Mouse (Mus musculus): Measurements from ENCODE around the gene Crybg3. TPM values are rescaled to one million over a fixed set of nuclear protein-coding genes. Genes with fewer than 3 reads are reported as not detected.

The Crybg3 gene
- polyA plus RNA-seq, 1 experiment from 2014 or later, result 2.0 TPM

- no peak for ATAC-seq
- Histone ChIP-seq H3K4me3 (replicated peaks; ENCODE audit: low read length) (no peak overlapping the region), H3K9me3 (ENCODE audit: control insufficient read depth, low read length) (no peaks in the 10 kb centered on the region), H3K4me1 (replicated peaks; ENCODE audit: control insufficient read depth, insufficient read depth, low read length) (no peaks in the 10 kb centered on the region), H3K9ac (replicated peaks; ENCODE audit: low read depth, low read length) (no peak overlapping the region), H3K4me2 (ENCODE audit: low read length) (no peak overlapping the region), H3K36me3 (ENCODE audit: control insufficient read depth, insufficient read depth) (no peaks in the 10 kb centered on the region), H3K27me3 (replicated peaks; ENCODE audit: control insufficient read depth, insufficient read depth, low read length) (no peaks in the 10 kb centered on the region), H3K27ac (ENCODE audit: low read length) (no peak overlapping the region)
- WGBS, result 70% methylated on average over 6 of the region's 6 CpGs
Observed at GRCm38 (mm10) chr16:59586276-59586675, 14.5 kb downstream of the Crybg3 start.

GRCm38 (mm10) chr16:59585706-59586244 is 15.0 kb downstream of the Crybg3 start:
- WGBS, result 91% methylated on average over 4 of the region's 4 CpGs
- Histone ChIP-seq H3K36me3 (ENCODE audit: control insufficient read depth, insufficient read depth) (no peaks in the 10 kb centered on the region), H3K4me1 (replicated peaks; ENCODE audit: control insufficient read depth, insufficient read depth, low read length) (no peaks in the 10 kb centered on the region), H3K9ac (replicated peaks; ENCODE audit: low read depth, low read length) (no peak overlapping the region), H3K9me3 (ENCODE audit: control insufficient read depth, low read length) (no peaks in the 10 kb centered on the region), H3K4me3 (replicated peaks; ENCODE audit: low read length) (no peak overlapping the region), H3K27ac (ENCODE audit: low read length) (no peak overlapping the region), H3K27me3 (replicated peaks; ENCODE audit: control insufficient read depth, insufficient read depth, low read length) (no peaks in the 10 kb centered on the region), H3K4me2 (ENCODE audit: low read length) (no peak overlapping the region)
- ATAC-seq, result no peak

- H3K27me3 ChIP-seq (replicated peaks; ENCODE audit: control insufficient read depth, insufficient read depth, low read length), result no peaks in the 10 kb centered on the region
- H3K4me3 ChIP-seq (replicated peaks; ENCODE audit: low read length), result no peak overlapping the region
- no peak overlapping the region for H3K27ac ChIP-seq (ENCODE audit: low read length)
- H3K9me3 ChIP-seq (ENCODE audit: control insufficient read depth, low read length), result no peaks in the 10 kb centered on the region
- H3K36me3 ChIP-seq (ENCODE audit: control insufficient read depth, insufficient read depth), result no peaks in the 10 kb centered on the region
- 83% methylated on average over 5 of the region's 5 CpGs for WGBS
- no peak overlapping the region for H3K9ac ChIP-seq (replicated peaks; ENCODE audit: low read depth, low read length)
- H3K4me1 ChIP-seq (replicated peaks; ENCODE audit: control insufficient read depth, insufficient read depth, low read length), result no peaks in the 10 kb centered on the region
- no peak overlapping the region for H3K4me2 ChIP-seq (ENCODE audit: low read length)
- no peak for ATAC-seq
Observed at GRCm38 (mm10) chr16:59583515-59583914, 17.3 kb downstream of the Crybg3 start.

GRCm38 (mm10) chr16:59579237-59579636 is 21.5 kb downstream of the Crybg3 start:
- H3K36me3 ChIP-seq (ENCODE audit: control insufficient read depth, insufficient read depth), result no peaks in the 10 kb centered on the region
- H3K27me3 ChIP-seq (replicated peaks; ENCODE audit: control insufficient read depth, insufficient read depth, low read length), result no peaks in the 10 kb centered on the region
- no peaks in the 10 kb centered on the region for H3K9me3 ChIP-seq (ENCODE audit: control insufficient read depth, low read length)
- no peak overlapping the region for H3K4me2 ChIP-seq (ENCODE audit: low read length)
- no peaks in the 10 kb centered on the region for H3K4me1 ChIP-seq (replicated peaks; ENCODE audit: control insufficient read depth, insufficient read depth, low read length)
- H3K4me3 ChIP-seq (replicated peaks; ENCODE audit: low read length), result no peak overlapping the region
- H3K27ac ChIP-seq (ENCODE audit: low read length), result no peak overlapping the region
- no peak overlapping the region for H3K9ac ChIP-seq (replicated peaks; ENCODE audit: low read depth, low read length)
- 89% methylated on average over 8 of the region's 8 CpGs for WGBS
- ATAC-seq, result no peak

- WGBS, result 82% methylated on average over 11 of the region's 11 CpGs
- no peak for ATAC-seq
- no peaks in the 10 kb centered on the region for H3K36me3 ChIP-seq (ENCODE audit: control insufficient read depth, insufficient read depth)
Observed at GRCm38 (mm10) chr16:59573961-59574360, 26.8 kb downstream of the Crybg3 start.

GRCm38 (mm10) chr16:59572685-59573084 is 28.1 kb downstream of the Crybg3 start:
- Histone ChIP-seq H3K27ac (ENCODE audit: low read length) (no peak overlapping the region), H3K9ac (replicated peaks; ENCODE audit: low read depth, low read length) (no peak overlapping the region), H3K4me1 (replicated peaks; ENCODE audit: control insufficient read depth, insufficient read depth, low read length) (peaks cover 2% of the 10 kb centered on the region; the same call in 1 of the 2 replicates), H3K36me3 (ENCODE audit: control insufficient read depth, insufficient read depth) (no peaks in the 10 kb centered on the region), H3K4me3 (replicated peaks; ENCODE audit: low read length) (no peak overlapping the region), H3K4me2 (ENCODE audit: low read length) (no peak overlapping the region), H3K27me3 (replicated peaks; ENCODE audit: control insufficient read depth, insufficient read depth, low read length) (no peaks in the 10 kb centered on the region), H3K9me3 (ENCODE audit: control insufficient read depth, low read length) (no peaks in the 10 kb centered on the region)
- no peak for ATAC-seq
- 92% methylated on average over 3 of the region's 3 CpGs for WGBS

More at GRCm38 (mm10) chr16:59573961-59574360, 26.8 kb downstream of the Crybg3 start:
- H3K27me3 ChIP-seq (replicated peaks; ENCODE audit: control insufficient read depth, insufficient read depth, low read length), result no peaks in the 10 kb centered on the region
- no peaks in the 10 kb centered on the region for H3K4me1 ChIP-seq (replicated peaks; ENCODE audit: control insufficient read depth, insufficient read depth, low read length)
- no peak overlapping the region for H3K4me2 ChIP-seq (ENCODE audit: low read length)
- no peak overlapping the region for H3K27ac ChIP-seq (ENCODE audit: low read length)
- H3K9ac ChIP-seq (replicated peaks; ENCODE audit: low read depth, low read length), result no peak overlapping the region
- no peak overlapping the region for H3K4me3 ChIP-seq (replicated peaks; ENCODE audit: low read length)
- H3K9me3 ChIP-seq (ENCODE audit: control insufficient read depth, low read length), result no peaks in the 10 kb centered on the region

- no peaks in the 10 kb centered on the region for H3K36me3 ChIP-seq (ENCODE audit: control insufficient read depth, insufficient read depth)
- H3K4me1 ChIP-seq (replicated peaks; ENCODE audit: control insufficient read depth, insufficient read depth, low read length), result peaks cover 2% of the 10 kb centered on the region; the same call in 1 of the 2 replicates
- no peak overlapping the region for H3K4me2 ChIP-seq (ENCODE audit: low read length)
- H3K9ac ChIP-seq (replicated peaks; ENCODE audit: low read depth, low read length), result no peak overlapping the region
- H3K27me3 ChIP-seq (replicated peaks; ENCODE audit: control insufficient read depth, insufficient read depth, low read length), result no peaks in the 10 kb centered on the region
- no peak overlapping the region for H3K4me3 ChIP-seq (replicated peaks; ENCODE audit: low read length)
- 94% methylated on average over 8 of the region's 8 CpGs for whole genome bisulfite sequencing
- no peak for ATAC-seq
- H3K9me3 ChIP-seq (ENCODE audit: control insufficient read depth, low read length), result no peaks in the 10 kb centered on the region
- H3K27ac ChIP-seq (ENCODE audit: low read length), result no peak overlapping the region
Observed at GRCm38 (mm10) chr16:59570807-59571206, 30.0 kb downstream of the Crybg3 start.

GRCm38 (mm10) chr16:59569837-59570236 is 30.9 kb downstream of the Crybg3 start:
- H3K27me3 ChIP-seq (replicated peaks; ENCODE audit: control insufficient read depth, insufficient read depth, low read length), result no peaks in the 10 kb centered on the region
- no peaks in the 10 kb centered on the region for H3K9me3 ChIP-seq (ENCODE audit: control insufficient read depth, low read length)
- no peaks in the 10 kb centered on the region for H3K36me3 ChIP-seq (ENCODE audit: control insufficient read depth, insufficient read depth)
- 75% methylated on average over 8 of the region's 8 CpGs for WGBS
- H3K9ac ChIP-seq (replicated peaks; ENCODE audit: low read depth, low read length), result no peak overlapping the region
- no peak overlapping the region for H3K4me2 ChIP-seq (ENCODE audit: low read length)
- ATAC-seq, result no peak
- H3K4me3 ChIP-seq (replicated peaks; ENCODE audit: low read length), result no peak overlapping the region
- H3K27ac ChIP-seq (ENCODE audit: low read length), result no peak overlapping the region
- peaks cover 2% of the 10 kb centered on the region; the same call in 1 of the 2 replicates for H3K4me1 ChIP-seq (replicated peaks; ENCODE audit: control insufficient read depth, insufficient read depth, low read length)

- H3K4me1 ChIP-seq (replicated peaks; ENCODE audit: control insufficient read depth, insufficient read depth, low read length), result peaks cover 2% of the 10 kb centered on the region; the same call in 1 of the 2 replicates
- H3K27ac ChIP-seq (ENCODE audit: low read length), result peak overlapping the region; percentile 47
- no peak for ATAC-seq
- no peaks in the 10 kb centered on the region for H3K9me3 ChIP-seq (ENCODE audit: control insufficient read depth, low read length)
- H3K4me3 ChIP-seq (replicated peaks; ENCODE audit: low read length), result no peak overlapping the region
- no peaks in the 10 kb centered on the region for H3K36me3 ChIP-seq (ENCODE audit: control insufficient read depth, insufficient read depth)
- no peaks in the 10 kb centered on the region for H3K27me3 ChIP-seq (replicated peaks; ENCODE audit: control insufficient read depth, insufficient read depth, low read length)
- H3K9ac ChIP-seq (replicated peaks; ENCODE audit: low read depth, low read length), result no peak overlapping the region
- 64% methylated on average over 9 of the region's 10 CpGs for WGBS
- H3K4me2 ChIP-seq (ENCODE audit: low read length), result no peak overlapping the region
Observed at GRCm38 (mm10) chr16:59567721-59568381, 32.9 kb downstream of the Crybg3 start.
